Mouse (Mus musculus): Measurements from ENCODE around the gene Trmt11.
"Not testable (repeated sequence)": the region's sequence is repeated elsewhere in the genome, so short reads cannot be mapped to it uniquely, and the experiment has no call there.

The Trmt11 gene

GRCm38 (mm10) chr10:30555686-30556578, 44.6 kb downstream of the Trmt11 start:
- no peak for DNase-seq

- DNase-seq = no peak
Measured at GRCm38 (mm10) chr10:30552377-30552776, 48.2 kb downstream of the Trmt11 start.

- DNase-seq = no peak
Measured at GRCm38 (mm10) chr10:30549974-30550373, 50.6 kb downstream of the Trmt11 start.

GRCm38 (mm10) chr10:30538538-30538815, 62.1 kb downstream of the Trmt11 start:
- no peak for DNase-seq

DNA sequence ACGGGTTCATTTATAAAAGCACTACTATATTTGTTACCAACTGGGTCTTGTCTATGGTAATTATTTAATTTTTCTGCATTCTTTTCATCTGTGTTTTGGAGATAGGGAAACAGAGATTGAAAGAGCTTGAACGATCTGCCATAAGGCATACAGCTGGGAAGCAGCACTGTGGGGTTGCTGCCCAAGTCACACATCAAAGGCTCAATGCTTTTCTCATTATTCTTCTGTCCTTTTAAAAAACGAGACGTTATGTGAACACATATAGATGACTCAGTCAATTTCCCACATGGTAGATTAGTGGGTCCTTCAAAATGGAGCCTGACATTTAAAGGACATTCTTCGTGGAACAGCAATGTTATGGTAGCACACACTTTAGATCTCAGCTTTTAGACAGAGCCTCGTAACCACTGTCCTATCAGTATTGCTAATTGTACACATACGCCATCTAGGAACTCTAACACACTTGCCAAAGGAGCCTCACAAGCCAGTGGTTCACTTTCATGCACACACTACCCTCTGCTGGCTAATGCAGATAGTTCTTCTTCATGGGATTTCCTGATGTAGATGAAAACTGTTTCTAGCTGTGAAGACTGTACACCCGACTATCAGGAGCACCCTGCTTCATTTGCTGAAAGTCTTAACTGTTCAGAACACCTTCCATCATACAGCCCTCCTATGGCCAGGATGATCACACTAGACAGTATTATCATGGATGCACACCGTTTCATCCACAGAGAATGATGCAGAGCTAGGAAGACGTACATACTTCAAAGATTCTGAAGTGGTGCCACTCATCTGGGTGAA, 62.6 kb downstream of the Trmt11 start:
- DNase-seq = peak; percentile 44

- DNase-seq = not testable (repeated sequence)
Measured at GRCm38 (mm10) chr10:30535930-30536329, 64.6 kb downstream of the Trmt11 start.

GRCm38 (mm10) chr10:30527122-30527521, 73.4 kb downstream of the Trmt11 start:
- no peak for DNase-seq

- no peak for DNase-seq
Measured at GRCm38 (mm10) chr10:30521727-30522126, 78.8 kb downstream of the Trmt11 start.

DNA sequence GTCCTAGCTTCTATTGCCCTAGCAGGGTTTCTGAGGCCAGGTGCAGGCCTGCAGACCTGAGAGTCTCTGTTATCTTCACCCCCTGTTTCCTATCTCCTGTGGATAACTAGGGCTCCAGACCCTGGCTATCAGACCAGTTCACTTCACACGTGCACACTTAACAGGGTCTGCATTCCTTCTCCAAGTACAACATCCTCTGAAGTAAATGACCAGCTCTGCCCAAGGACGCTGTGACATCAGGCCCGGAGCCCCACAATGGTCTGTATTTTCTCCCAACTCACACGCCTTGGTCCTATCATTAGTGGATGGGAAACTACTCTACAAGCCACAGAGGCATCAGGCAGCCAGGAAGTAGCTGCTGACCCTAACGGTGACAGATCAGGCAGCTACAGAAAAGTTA, 81.4 kb downstream of the Trmt11 start:
- DNase-seq = no peak

DNA sequence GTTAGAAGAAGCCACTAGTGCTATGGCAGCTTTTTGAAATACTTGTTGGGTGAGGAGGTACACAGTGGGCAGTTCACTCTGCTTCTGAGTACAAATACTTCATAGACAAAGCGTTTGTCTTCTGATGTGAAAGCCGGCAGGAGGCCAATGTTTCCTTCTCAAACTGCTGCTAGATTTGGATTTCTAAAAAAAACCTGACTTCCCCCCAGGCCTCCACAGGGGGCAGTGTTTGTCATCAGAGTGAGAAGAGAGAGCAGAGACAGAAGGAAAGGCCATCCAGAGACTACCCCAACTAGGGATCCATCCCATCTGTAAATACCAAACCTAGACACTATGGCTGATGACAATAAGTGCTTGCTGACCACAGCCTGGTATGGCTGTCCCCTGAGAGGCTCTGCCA, 83.3 kb downstream of the Trmt11 start:
- peak; percentile 6 for DNase-seq

DNA sequence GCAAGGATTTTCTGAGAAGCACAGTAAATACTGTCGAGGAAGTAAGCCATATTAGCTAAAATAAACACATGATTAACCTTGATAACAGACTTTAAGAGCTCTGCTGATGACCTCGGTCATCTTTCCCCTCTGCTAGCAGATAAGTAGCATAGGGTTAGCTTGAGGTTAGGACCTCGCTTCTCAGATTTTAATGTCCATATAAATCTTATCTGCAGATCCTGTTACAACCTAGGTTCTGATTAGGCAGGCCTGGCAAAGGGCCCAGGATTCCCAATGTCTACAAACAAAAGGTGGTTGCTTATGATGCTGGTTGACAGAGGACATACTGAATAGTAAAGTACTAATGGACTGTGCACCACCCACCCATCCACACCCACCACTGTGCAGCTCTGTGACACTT, 83.8 kb downstream of the Trmt11 start:
- DNase-seq = no peak

DNA sequence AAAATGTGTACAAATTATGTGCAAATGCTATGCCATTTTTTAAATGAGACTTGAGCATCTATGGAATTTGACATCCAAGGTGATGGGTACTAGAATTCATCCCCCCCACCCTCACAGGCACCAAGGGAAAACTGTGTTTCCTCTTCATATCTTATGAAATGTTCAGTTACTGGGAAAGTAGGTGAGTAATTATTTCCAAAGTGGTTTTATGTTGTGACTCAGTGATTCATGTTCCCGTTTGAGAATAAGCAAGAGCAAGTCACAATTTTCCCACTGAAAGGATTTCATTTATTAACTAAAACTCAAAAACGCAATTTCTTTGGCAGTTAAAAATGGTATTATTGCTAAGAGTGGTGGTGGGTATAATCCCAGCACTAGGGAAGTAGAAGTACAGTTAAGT, 95.8 kb downstream of the Trmt11 start:
- no peak for DNase-seq

GRCm38 (mm10) chr10:30503168-30503567, 97.4 kb downstream of the Trmt11 start:
- no peak for DNase-seq

- no peak for DNase-seq
Measured at GRCm38 (mm10) chr10:30502718-30503117, 97.8 kb downstream of the Trmt11 start.

- DNase-seq = not testable (repeated sequence)
Measured at GRCm38 (mm10) chr10:30498223-30498622, 102.3 kb downstream of the Trmt11 start.
